Mouse (Mus musculus) neural tube, embryonic 13.5 days (tissue): Measurements from ENCODE around the gene Trpm5. TPM values are rescaled to one million over a fixed set of nuclear protein-coding genes. Genes with fewer than 3 reads are reported as not detected.

Experiments used
- ATAC-seq: fragments of 200-750 bp; cut with Nextera tagmentation; 2 replicates; pipeline ENCODE4 v1.8.0; 2017; ENCODE audit warnings: low read depth, mild to moderate bottlenecking, moderate TSS enrichment, moderate library complexity
- H3K27ac ChIP-seq: fragments of 300-500 bp; sonication (generic); replicated peaks from 2 replicates; pipeline ENCODE4 v1.5.1; 2015; ENCODE audit warnings: moderate library complexity, mild to moderate bottlenecking, inconsistent platforms
- H3K27me3 ChIP-seq: fragments of 300-500 bp; sonication (generic); 2 replicates; pipeline ENCODE4 v1.6.1; 2015; ENCODE audit warnings: mild to moderate bottlenecking, inconsistent platforms
- H3K36me3 ChIP-seq: fragments of 300-500 bp; sonication (generic); 2 replicates; pipeline ENCODE4 v1.6.1; 2015; ENCODE audit warnings: mild to moderate bottlenecking, inconsistent platforms
- H3K4me1 ChIP-seq: fragments of 300-500 bp; sonication (generic); replicated peaks from 2 replicates; pipeline ENCODE4 v1.6.1; 2015; ENCODE audit warnings: inconsistent platforms
- H3K4me2 ChIP-seq: fragments of 300-500 bp; sonication (generic); 2 replicates; pipeline ENCODE4 v1.6.1; 2015; ENCODE audit warnings: inconsistent platforms, mild to moderate bottlenecking, moderate library complexity
- H3K4me3 ChIP-seq: fragments of 300-500 bp; sonication (generic); 2 replicates; pipeline ENCODE4 v1.5.1; 2015; ENCODE audit warnings: mild to moderate bottlenecking, inconsistent platforms
- H3K9ac ChIP-seq: fragments of 300-500 bp; sonication (generic); 2 replicates; pipeline ENCODE4 v1.6.1; 2015; ENCODE audit warnings: moderate library complexity, mild to moderate bottlenecking, inconsistent platforms
- H3K9me3 ChIP-seq: fragments of 300-500 bp; sonication (generic); 2 replicates; pipeline ENCODE4 v1.6.1; 2016; ENCODE audit warnings: inconsistent platforms
- WGBS: fragments of 180-500 bp; shearing (Covaris S2); methylation state at CpG from one replicate; pipeline ENCODE4 v1.1.7; 2015; 5-methylcytosine and 5-hydroxymethylcytosine counted together
- polyA plus RNA-seq: library from polyadenylated mRNA; unstranded; fragments of >200 nt; fragmentation: Nextera tagmentation; extraction: Ambion mirVana; gene quantifications from 2 replicates; pipeline ENCODE4 v1.2.1, GENCODE M21; 2015

Trpm5 gene
- 2.0 and 3.1 TPM in 2 replicates for polyA plus RNA-seq

DNA sequence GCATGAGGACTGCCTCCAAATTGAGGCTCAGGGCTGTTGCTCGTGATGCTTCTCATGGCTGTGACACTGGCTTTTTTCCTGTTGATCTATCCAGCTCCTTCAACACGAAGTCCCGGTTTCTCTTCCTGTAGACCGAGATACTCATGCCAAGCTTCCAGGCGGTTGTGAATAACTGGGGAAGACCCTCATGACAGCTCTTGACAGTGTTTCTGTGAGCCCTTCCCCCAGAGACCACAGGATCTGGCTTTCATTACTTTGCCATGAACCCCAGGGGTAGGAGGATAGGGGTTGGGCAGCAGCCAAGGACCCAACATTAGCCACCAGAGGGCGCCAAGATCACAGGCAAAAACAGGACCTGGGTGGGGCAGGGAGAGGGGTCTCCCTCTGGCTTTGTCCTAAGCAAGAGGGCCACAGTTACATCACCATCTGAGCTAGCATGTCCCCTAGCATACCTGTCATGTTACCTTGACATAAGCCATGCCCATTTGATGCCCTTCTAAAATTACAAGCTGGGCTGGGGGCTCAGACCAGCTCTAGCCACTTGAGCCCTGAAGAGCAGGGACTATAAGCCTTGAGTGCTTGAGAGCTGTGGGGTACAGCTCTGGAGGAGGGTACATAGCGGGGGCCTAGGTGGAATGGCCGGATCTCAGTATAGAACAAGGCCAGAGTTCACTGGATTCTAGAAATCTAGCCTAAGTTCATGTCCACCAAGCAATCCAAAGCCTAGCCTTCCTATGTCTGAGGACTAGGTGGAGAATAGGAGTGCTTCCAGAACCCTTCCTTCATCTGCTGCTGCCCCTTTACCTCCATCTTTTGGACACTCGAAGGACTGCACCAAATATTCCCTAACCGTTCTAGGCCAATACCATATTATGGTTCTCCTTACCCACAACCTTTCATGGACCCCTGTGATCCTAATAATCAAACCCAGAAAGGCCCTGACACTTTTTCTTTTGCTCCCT lies at the start of gene Trpm5:
Trpm5 (minus strand) TSS at position 51 of the 962 bp plus-strand sequence.
- Histone ChIP-seq H3K27ac (no peak within 1 kb of the TSS), H3K36me3 (no peaks in the 10 kb centered on the region), H3K9me3 (no peaks in the 10 kb centered on the region), H3K4me3 (no peak within 1 kb of the TSS), H3K4me1 (no peaks in the 10 kb centered on the region), H3K4me2 (no peak within 1 kb of the TSS), H3K9ac (no peak within 1 kb of the TSS), H3K27me3 (peaks cover 5% of the 10 kb centered on the region; the same call in 1 of the 2 replicates)
- WGBS = 47% methylated on average over 10 of the region's 10 CpGs
- no peak for ATAC-seq

GRCm38 (mm10) chr7:143142680-143143079 lies 48.2 kb upstream of the Trpm5 start:
- no peak for ATAC-seq
- H3K9me3 ChIP-seq = no peaks in the 10 kb centered on the region
- H3K4me2 ChIP-seq = no peak overlapping the region
- H3K27me3 ChIP-seq = no peaks in the 10 kb centered on the region
- H3K4me1 ChIP-seq = no peaks in the 10 kb centered on the region
- no peak overlapping the region for H3K9ac ChIP-seq
- H3K36me3 ChIP-seq = no peaks in the 10 kb centered on the region
- H3K27ac ChIP-seq = no peak overlapping the region
- H3K4me3 ChIP-seq = no peak overlapping the region
- 89% methylated on average over 2 of the region's 2 CpGs for WGBS

DNA sequence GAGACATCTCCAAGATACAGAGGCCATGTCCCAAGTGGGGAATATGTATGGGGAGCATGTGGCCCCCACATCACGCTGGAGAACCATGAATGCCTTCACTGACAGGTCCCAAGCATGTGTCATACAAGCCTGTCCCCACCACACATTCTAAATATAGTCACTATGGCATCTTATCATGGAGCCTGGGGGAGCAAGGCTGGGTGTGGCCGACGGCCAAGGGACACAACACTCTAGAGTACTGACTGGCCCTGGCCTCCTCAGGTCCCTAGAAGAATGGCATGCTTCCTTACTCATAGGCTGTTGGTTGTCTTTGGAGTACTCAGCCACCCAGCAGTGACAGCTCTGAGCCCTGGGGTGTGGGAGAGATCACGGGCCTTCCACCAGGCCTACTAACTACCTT lies 45.5 kb upstream of the Trpm5 start:
- ATAC-seq = no peak
- Histone ChIP-seq H3K27me3 (no peaks in the 10 kb centered on the region; the same call in 1 of the 2 replicates), H3K9ac (no peak overlapping the region), H3K9me3 (no peaks in the 10 kb centered on the region), H3K4me2 (no peak overlapping the region), H3K27ac (no peak overlapping the region), H3K36me3 (no peaks in the 10 kb centered on the region), H3K4me1 (no peaks in the 10 kb centered on the region), H3K4me3 (no peak overlapping the region)
- 82% methylated on average over 4 of the region's 4 CpGs for WGBS

DNA sequence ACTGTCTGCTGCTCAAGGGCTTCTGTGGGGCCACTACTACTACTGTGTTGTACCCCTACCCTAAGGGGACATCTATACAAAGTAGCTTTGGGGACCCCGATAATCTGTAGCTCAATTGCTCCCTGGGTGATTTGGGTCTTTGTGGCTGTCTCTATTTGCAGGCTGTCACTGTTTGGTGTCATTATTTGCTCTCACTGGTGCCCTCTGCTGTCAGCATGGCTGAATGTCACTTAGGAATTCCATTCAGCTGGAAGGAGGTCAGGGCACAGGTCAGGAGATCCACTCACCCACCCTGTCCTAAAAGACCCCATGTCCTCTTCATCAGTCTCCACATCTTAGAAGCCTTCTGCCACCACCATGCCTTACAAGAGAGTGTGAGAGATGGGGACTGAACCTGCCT lies 44.3 kb upstream of the Trpm5 start:
- H3K27ac ChIP-seq = no peak overlapping the region
- no peak overlapping the region for H3K4me3 ChIP-seq
- H3K36me3 ChIP-seq = no peaks in the 10 kb centered on the region
- 29% methylated on average over 1 of the region's 1 CpGs for WGBS
- H3K4me1 ChIP-seq = no peaks in the 10 kb centered on the region
- H3K4me2 ChIP-seq = no peak overlapping the region
- no peak overlapping the region for H3K9ac ChIP-seq
- ATAC-seq = no peak
- no peaks in the 10 kb centered on the region for H3K9me3 ChIP-seq
- H3K27me3 ChIP-seq = no peaks in the 10 kb centered on the region; the same call in 1 of the 2 replicates

- no peaks in the 10 kb centered on the region; the same call in 1 of the 2 replicates for H3K27me3 ChIP-seq
- 60% methylated on average over 5 of the region's 5 CpGs for WGBS
- H3K36me3 ChIP-seq = no peaks in the 10 kb centered on the region
- H3K27ac ChIP-seq = no peak overlapping the region
- H3K4me1 ChIP-seq = no peaks in the 10 kb centered on the region
- H3K9me3 ChIP-seq = no peaks in the 10 kb centered on the region
- H3K4me2 ChIP-seq = no peak overlapping the region
- no peak overlapping the region for H3K9ac ChIP-seq
- no peak for ATAC-seq
- H3K4me3 ChIP-seq = no peak overlapping the region
These were observed 42.1 kb upstream of the Trpm5 start for GRCm38 (mm10) chr7:143136561-143136960.

DNA sequence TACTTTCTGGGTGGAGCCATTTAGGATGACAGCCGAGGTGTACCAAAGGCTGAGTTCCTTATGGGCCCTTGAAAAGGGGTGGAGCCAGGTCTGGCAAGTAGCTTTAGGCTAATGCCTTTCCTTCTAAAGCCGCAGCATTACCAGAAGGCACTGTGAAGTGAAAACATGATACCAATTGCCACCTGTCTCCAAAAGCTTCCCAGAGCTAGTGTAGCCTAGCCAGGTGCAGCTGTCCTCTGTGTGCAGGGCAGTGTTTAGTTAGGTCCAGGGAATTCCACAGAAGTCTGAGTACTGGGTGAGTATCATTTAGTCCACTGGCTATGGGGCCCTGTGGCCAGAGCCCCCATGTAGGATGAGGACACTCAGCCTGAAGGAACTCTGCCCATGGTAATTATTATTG lies 41.7 kb upstream of the Trpm5 start:
- H3K27me3 ChIP-seq = no peaks in the 10 kb centered on the region; the same call in 1 of the 2 replicates
- no peaks in the 10 kb centered on the region for H3K4me1 ChIP-seq
- no peak overlapping the region for H3K9ac ChIP-seq
- H3K36me3 ChIP-seq = no peaks in the 10 kb centered on the region
- H3K27ac ChIP-seq = no peak overlapping the region
- 59% methylated on average over 2 of the region's 2 CpGs for WGBS
- no peak overlapping the region for H3K4me2 ChIP-seq
- no peak for ATAC-seq
- H3K9me3 ChIP-seq = no peaks in the 10 kb centered on the region
- H3K4me3 ChIP-seq = no peak overlapping the region

DNA sequence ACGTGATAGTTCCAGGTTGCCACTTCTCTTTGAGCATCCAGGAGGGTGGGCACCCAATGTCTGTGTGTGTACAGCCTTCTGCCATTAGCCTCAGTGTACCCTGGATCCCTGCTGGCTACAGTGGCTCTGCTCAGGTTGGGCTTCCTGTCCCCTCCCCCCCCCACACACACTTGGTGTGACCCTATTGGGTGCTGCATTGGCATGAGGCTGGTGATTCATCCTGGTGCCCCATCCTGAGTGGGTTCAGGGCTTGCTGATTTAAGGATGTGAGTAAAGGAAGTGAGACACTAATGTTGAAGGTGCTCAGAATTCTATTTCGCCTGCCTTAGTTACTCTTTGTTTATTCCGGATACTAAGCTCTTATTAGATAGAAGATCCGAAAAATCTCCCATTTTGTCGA lies 38.4 kb upstream of the Trpm5 start:
- H3K27me3 ChIP-seq = no peaks in the 10 kb centered on the region; the same call in 1 of the 2 replicates
- H3K4me3 ChIP-seq = no peak overlapping the region
- no peak overlapping the region for H3K9ac ChIP-seq
- no peaks in the 10 kb centered on the region for H3K9me3 ChIP-seq
- H3K4me1 ChIP-seq = no peaks in the 10 kb centered on the region
- WGBS = 83% methylated on average over 5 of the region's 5 CpGs
- no peaks in the 10 kb centered on the region for H3K36me3 ChIP-seq
- H3K4me2 ChIP-seq = no peak overlapping the region
- no peak overlapping the region for H3K27ac ChIP-seq
- no peak for ATAC-seq

DNA sequence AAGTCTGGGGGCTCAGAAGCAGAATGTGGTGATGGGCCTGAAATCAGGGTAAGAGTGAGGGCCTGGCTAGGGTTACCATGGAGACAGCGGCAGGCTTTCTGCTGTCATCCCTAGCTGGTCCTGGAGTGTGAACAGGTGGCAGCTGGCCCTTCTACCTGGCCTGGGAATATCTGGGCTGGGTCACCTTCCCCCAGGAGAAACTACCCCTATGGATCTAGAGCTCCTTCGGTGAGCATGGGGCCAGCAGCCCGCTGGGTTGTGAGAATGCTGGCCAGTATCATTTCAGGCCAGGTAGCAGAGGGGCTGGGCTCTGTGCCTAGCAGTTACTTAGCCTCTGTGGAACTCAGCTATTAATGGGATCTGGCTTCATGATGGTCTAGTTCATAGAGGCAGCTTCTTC lies 30.5 kb upstream of the Trpm5 start:
- Histone ChIP-seq H3K9ac (no peak overlapping the region), H3K4me3 (no peak overlapping the region), H3K27me3 (no peaks in the 10 kb centered on the region), H3K4me2 (no peak overlapping the region), H3K4me1 (peaks cover 19% of the 10 kb centered on the region), H3K9me3 (no peaks in the 10 kb centered on the region), H3K27ac (no peak overlapping the region), H3K36me3 (no peaks in the 10 kb centered on the region)
- WGBS = 78% methylated on average over 3 of the region's 3 CpGs
- ATAC-seq = no peak

GRCm38 (mm10) chr7:143123876-143124669 lies 29.6 kb upstream of the Trpm5 start:
- Histone ChIP-seq H3K9me3 (no peaks in the 10 kb centered on the region), H3K27ac (no peak overlapping the region), H3K4me1 (peaks cover 25% of the 10 kb centered on the region), H3K4me3 (no peak overlapping the region), H3K36me3 (no peaks in the 10 kb centered on the region), H3K27me3 (no peaks in the 10 kb centered on the region), H3K9ac (no peak overlapping the region), H3K4me2 (no peak overlapping the region)
- no peak for ATAC-seq
- whole genome bisulfite sequencing = 13% methylated on average over 6 of the region's 6 CpGs

DNA sequence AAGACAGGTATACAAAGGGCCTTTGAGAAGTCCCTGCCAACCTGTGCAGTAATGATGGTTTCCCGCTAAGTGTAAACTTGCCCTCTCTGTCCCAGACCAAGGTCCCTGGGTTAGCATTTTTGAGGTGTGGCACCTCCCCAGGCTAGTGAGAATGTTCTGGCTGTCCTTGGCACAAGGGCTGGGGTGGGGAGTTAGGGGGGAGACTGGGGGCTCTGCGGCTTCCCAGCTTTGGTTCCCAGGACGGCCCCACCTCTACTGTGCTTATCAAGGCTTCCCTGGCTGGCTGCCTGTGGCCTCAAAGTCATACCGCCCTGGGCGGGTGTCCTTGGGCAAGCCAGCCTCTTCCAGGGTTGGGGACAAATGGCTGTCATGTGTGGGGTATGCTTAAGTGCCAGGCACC lies 27.7 kb upstream of the Trpm5 start:
- Histone ChIP-seq H3K36me3 (no peaks in the 10 kb centered on the region), H3K27ac (no peak overlapping the region), H3K9me3 (no peaks in the 10 kb centered on the region), H3K9ac (no peak overlapping the region), H3K4me3 (no peak overlapping the region), H3K4me2 (no peak overlapping the region), H3K4me1 (peaks cover 25% of the 10 kb centered on the region), H3K27me3 (no peaks in the 10 kb centered on the region)
- WGBS = 89% methylated on average over 5 of the region's 5 CpGs
- no peak for ATAC-seq

- Histone ChIP-seq H3K4me2 (no peak overlapping the region), H3K9me3 (peaks cover 2% of the 10 kb centered on the region), H3K36me3 (no peaks in the 10 kb centered on the region), H3K27me3 (no peaks in the 10 kb centered on the region), H3K4me1 (peaks cover 25% of the 10 kb centered on the region), H3K4me3 (no peak overlapping the region), H3K27ac (no peak overlapping the region), H3K9ac (no peak overlapping the region)
- ATAC-seq = no peak
- WGBS = 75% methylated on average over 3 of the region's 3 CpGs
These were observed 25.4 kb upstream of the Trpm5 start for GRCm38 (mm10) chr7:143119826-143120225.

DNA sequence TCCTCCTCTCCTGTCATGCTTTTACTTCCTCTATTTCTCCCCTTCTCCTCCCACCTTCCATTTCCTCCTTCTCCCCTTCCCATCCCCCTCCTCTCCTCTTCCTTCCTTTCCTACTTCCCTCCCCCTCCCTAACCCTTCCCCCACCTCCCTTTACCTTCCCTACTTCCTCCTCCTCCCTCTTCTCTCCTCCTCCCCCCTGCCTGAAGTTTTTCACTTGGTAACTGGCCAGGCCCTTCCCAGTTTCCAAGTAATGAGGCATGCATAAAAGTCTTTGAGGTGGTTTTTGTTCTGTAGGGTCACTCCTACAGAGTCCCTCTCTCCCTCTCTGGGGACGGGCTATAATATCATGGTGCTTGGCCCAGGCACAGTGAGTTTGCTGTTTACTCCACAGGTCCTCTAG lies 25.0 kb upstream of the Trpm5 start:
- 13% methylated on average over 1 of the region's 1 CpGs for WGBS
- no peak overlapping the region for H3K9ac ChIP-seq
- H3K4me3 ChIP-seq = no peak overlapping the region
- H3K4me1 ChIP-seq = peaks cover 21% of the 10 kb centered on the region
- no peak overlapping the region for H3K27ac ChIP-seq
- ATAC-seq = no peak
- peaks cover 3% of the 10 kb centered on the region for H3K9me3 ChIP-seq
- H3K27me3 ChIP-seq = no peaks in the 10 kb centered on the region
- H3K4me2 ChIP-seq = no peak overlapping the region
- H3K36me3 ChIP-seq = no peaks in the 10 kb centered on the region
